Mouse (Mus musculus) embryo, embryonic 11 days (tissue): ENCODE data around the gene Plxna1.

Source experiments
- DNase-seq: peaks from one replicate; pipeline ENCODE4 v3.0.0-alpha.2; 2015

Gene Plxna1

GRCm38 (mm10) chr6:89362281-89363106, at the start of gene Plxna1:
Gene Plxna1 (minus strand): TSS chr6:89362620.
- DNase-seq = peak; percentile 87

GRCm38 (mm10) chr6:89409041-89409440, 46.6 kb upstream of the Plxna1 start:
- DNase-seq = no peak

- DNase-seq = no peak
Observed at GRCm38 (mm10) chr6:89408259-89408658, 45.8 kb upstream of the Plxna1 start.

GRCm38 (mm10) chr6:89407247-89407889, 44.9 kb upstream of the Plxna1 start:
- DNase-seq = no peak

- DNase-seq = no peak
Observed at GRCm38 (mm10) chr6:89404964-89405363, 42.5 kb upstream of the Plxna1 start.

GRCm38 (mm10) chr6:89403257-89404225, 41.1 kb upstream of the Plxna1 start:
- no peak for DNase-seq

GRCm38 (mm10) chr6:89402406-89402805, 40.0 kb upstream of the Plxna1 start:
- no peak for DNase-seq

GRCm38 (mm10) chr6:89399564-89399963, 37.1 kb upstream of the Plxna1 start:
- no peak for DNase-seq

GRCm38 (mm10) chr6:89397919-89398318, 35.5 kb upstream of the Plxna1 start:
- DNase-seq = no peak

- no peak for DNase-seq
Observed at GRCm38 (mm10) chr6:89393820-89394219, 31.4 kb upstream of the Plxna1 start.

GRCm38 (mm10) chr6:89392213-89392612, 29.8 kb upstream of the Plxna1 start:
- DNase-seq = no peak

GRCm38 (mm10) chr6:89389771-89390170, 27.4 kb upstream of the Plxna1 start:
- no peak for DNase-seq

- no peak for DNase-seq
Observed at GRCm38 (mm10) chr6:89386956-89387355, 24.5 kb upstream of the Plxna1 start.

GRCm38 (mm10) chr6:89384699-89385098, 22.3 kb upstream of the Plxna1 start:
- no peak for DNase-seq

GRCm38 (mm10) chr6:89381851-89382250, 19.4 kb upstream of the Plxna1 start:
- peak; percentile 28 for DNase-seq

- DNase-seq = no peak
Observed at GRCm38 (mm10) chr6:89381172-89381571, 18.8 kb upstream of the Plxna1 start.

- DNase-seq = no peak
Observed at GRCm38 (mm10) chr6:89380751-89381150, 18.3 kb upstream of the Plxna1 start.

- DNase-seq = no peak
Observed at GRCm38 (mm10) chr6:89378264-89378663, 15.8 kb upstream of the Plxna1 start.

GRCm38 (mm10) chr6:89368812-89369211, 6.4 kb upstream of the Plxna1 start:
- no peak for DNase-seq

- no peak for DNase-seq
Observed at GRCm38 (mm10) chr6:89364342-89364741, 1.9 kb upstream of the Plxna1 start.

- no peak for DNase-seq
Observed at GRCm38 (mm10) chr6:89363107-89363451, 659 bp upstream of the Plxna1 start.

GRCm38 (mm10) chr6:89361418-89362280, 771 bp downstream of the Plxna1 start:
- DNase-seq = peak; percentile 67
